Mouse (Mus musculus) MEL-GATA-1-ER (cell line): ENCODE measurements around the gene Gm648.
"Not testable (repeated sequence)": the region's sequence is repeated elsewhere in the genome, so short reads cannot be mapped to it uniquely, and the experiment has no call there.

Source experiments
- DNase-seq: peaks from one replicate; pipeline ENCODE4 v3.0.0-alpha.2; 2012; ENCODE audit warnings: low read depth; ENCODE audit errors: extremely low read depth

The Gm648 gene

GRCm38 (mm10) chrX:56549506-56549905 is at the start of gene Gm648:
Gene Gm648, minus strand, starts transcription at chrX:56549606.
- no peak for DNase-seq

- peak; percentile 86 for DNase-seq
These were observed 48.7 kb upstream of the Gm648 start, which contains the start of gene Mmgt1 for GRCm38 (mm10) chrX:56597887-56598640. Gene Mmgt1, minus strand, starts transcription at chrX:56598069.

- no peak for DNase-seq
These were observed 47.9 kb upstream of the Gm648 start for GRCm38 (mm10) chrX:56597219-56597886.

- no peak for DNase-seq
These were observed 28.8 kb upstream of the Gm648 start for GRCm38 (mm10) chrX:56578200-56578599.

- peak; percentile 7 for DNase-seq
These were observed 23.1 kb upstream of the Gm648 start for GRCm38 (mm10) chrX:56572465-56572864.

- DNase-seq, result no peak
These were observed 4.2 kb upstream of the Gm648 start for GRCm38 (mm10) chrX:56553584-56553983.

- no peak for DNase-seq
These were observed 12.2 kb downstream of the Gm648 start for GRCm38 (mm10) chrX:56537162-56537561.

- DNase-seq, result peak; percentile 9
These were observed 18.1 kb downstream of the Gm648 start for GRCm38 (mm10) chrX:56531266-56531665.

GRCm38 (mm10) chrX:56524442-56524841 is 25.0 kb downstream of the Gm648 start, which contains the start of gene Gm10477:
Gene Gm10477, plus strand, starts transcription at chrX:56524742.
- not testable (repeated sequence) for DNase-seq

GRCm38 (mm10) chrX:56497241-56497640 is 52.2 kb downstream of the Gm648 start:
- no peak for DNase-seq
